Comparison of ENCODE assay signal across 11 mouse cellular contexts in the genomic region with DNA sequence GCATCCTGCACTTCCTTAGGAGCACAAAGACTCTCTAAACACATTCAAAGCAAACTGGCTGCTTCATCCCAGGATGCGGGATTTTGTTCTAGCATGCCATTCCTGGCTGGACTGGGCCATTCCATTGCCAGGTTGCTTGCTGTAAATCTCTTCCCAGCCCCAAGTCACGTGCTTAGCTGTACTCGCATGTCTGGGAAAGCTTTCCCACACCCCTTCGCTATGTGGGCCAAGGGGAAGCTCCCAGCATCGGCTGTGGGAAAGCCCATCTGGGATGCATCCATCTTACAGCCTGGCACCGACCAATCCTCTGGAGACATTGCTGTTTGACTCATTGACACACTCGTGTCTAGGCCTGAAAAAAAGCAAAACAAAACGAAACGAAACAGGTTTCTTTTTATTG.
DNase-seq lines count a peak whose midpoint lies in the region; ATAC-seq lines count a peak whose summit lies in the region.
"Had no signal": no experiment of that assay in that cellular context is flagged by ENCODE, and none has a peak within 500 bp of the region (broad histone marks: within the 10 kb centered on the region; RNA-seq: fewer than 3 reads in every experiment).

No protein-coding gene starts in this region.

- no peaks in the 10 kb centered on the region for H3K9me3 ChIP-seq in neural tube, embryonic 11.5 days (ENCODE audit: control insufficient read depth, low read length)
- no peaks in the 10 kb centered on the region for H3K9me3 ChIP-seq in midbrain, embryonic 15.5 days
- H3K9me3 ChIP-seq: heart, embryonic 12.5 days had no signal

- ATAC-seq in neural tube, embryonic 11.5 days (ENCODE audit: insufficient read depth, low FRiP score, low TSS enrichment), result peak; percentile 57; the same call in 1 of the 2 replicates
- ATAC-seq in midbrain, embryonic 15.5 days (replicated peaks), result no peak

- DNase-seq in heart, adult 11 months, result peak; percentile 76
- no peak for DNase-seq in heart, postnatal 36 days
- DNase-seq in NIH3T3 (ENCODE audit: low read depth) (peak; percentile 59), liver (no peak)
- peak; percentile 24 for DNase-seq in embryo, embryonic 10.5 days (ENCODE audit: low spot score)
- peak; percentile 14 for DNase-seq in neural tube, embryonic 11.5 days (ENCODE audit: low spot score)
- DNase-seq in layer of hippocampus, adult 11-12 months (ENCODE audit: low spot score), result no peak
- DNase-seq: kidney, adult 9 months had no signal

- 45% methylated on average over 9 of the region's 9 CpGs for WGBS in neural tube, embryonic 11.5 days
- WGBS in midbrain, embryonic 15.5 days, result 72% methylated on average over 9 of the region's 9 CpGs

- no peak overlapping the region for H3K4me2 ChIP-seq in neural tube, embryonic 11.5 days (ENCODE audit: low read depth)
- no peak overlapping the region for H3K4me2 ChIP-seq in midbrain, embryonic 15.5 days
- H3K4me2 ChIP-seq: heart, embryonic 12.5 days had no signal

- H3K27ac ChIP-seq in neural tube, embryonic 11.5 days (ENCODE audit: low read depth, low read length), result no peak overlapping the region
- H3K27ac ChIP-seq in midbrain, embryonic 15.5 days, result no peak overlapping the region

- H3K4me3 ChIP-seq in neural tube, embryonic 11.5 days (ENCODE audit: low read depth, low read length), result no peak overlapping the region
- no peak overlapping the region for H3K4me3 ChIP-seq in midbrain, embryonic 15.5 days
- H3K4me3 ChIP-seq: erythroblast, embryonic 14.5 days; heart, embryonic 12.5 days had no signal

- H3K36me3 ChIP-seq in neural tube, embryonic 11.5 days (ENCODE audit: control insufficient read depth, insufficient read depth, low read length), result no peaks in the 10 kb centered on the region
- no peaks in the 10 kb centered on the region for H3K36me3 ChIP-seq in midbrain, embryonic 15.5 days (replicated peaks)
- H3K36me3 ChIP-seq: heart, embryonic 12.5 days had no signal

- H3K27me3 ChIP-seq in neural tube, embryonic 11.5 days (ENCODE audit: control insufficient read depth, insufficient read depth, low read length), result no peaks in the 10 kb centered on the region
- H3K27me3 ChIP-seq in midbrain, embryonic 15.5 days (replicated peaks), result no peaks in the 10 kb centered on the region
- H3K27me3 ChIP-seq: heart, embryonic 12.5 days had no signal

- no peak overlapping the region for H3K9ac ChIP-seq in neural tube, embryonic 11.5 days (ENCODE audit: low read length)
- no peak overlapping the region for H3K9ac ChIP-seq in midbrain, embryonic 15.5 days
- H3K9ac ChIP-seq: heart, embryonic 12.5 days had no signal

- intact Hi-C loops in heart, postnatal 36 days (cut with DNase I), result no loop called here

- H3K4me1 ChIP-seq in neural tube, embryonic 11.5 days (ENCODE audit: control insufficient read depth, insufficient read depth, low read length), result no peaks in the 10 kb centered on the region
- no peaks in the 10 kb centered on the region for H3K4me1 ChIP-seq in midbrain, embryonic 15.5 days

Comparison
In these comparisons a context has a peak if more than half of its experiments do, and no peak if none do; other contexts are left out.
1. DNase-seq: peak in heart, adult 11 months (single experiment), NIH3T3 (single experiment), embryo, embryonic 10.5 days (single experiment) and neural tube, embryonic 11.5 days (single experiment); none in heart, postnatal 36 days (0 of 2), liver (single experiment) and layer of hippocampus, adult 11-12 months (single experiment).